Mouse (Mus musculus) midbrain, embryonic 14.5 days (tissue): ENCODE measurements around the gene Entpd5. TPM values are rescaled to one million over a fixed set of nuclear protein-coding genes. Genes with fewer than 3 reads are reported as not detected.

Experiments used
- ATAC-seq: fragments of 200-750 bp; cut with Nextera tagmentation; 2 replicates; pipeline ENCODE4 v1.8.0; 2017; ENCODE audit warnings: moderate number of reproducible peaks, moderate library complexity; ENCODE audit not compliant: low FRiP score, low TSS enrichment
- DNase-seq: peaks from one replicate; pipeline ENCODE4 v3.0.0-alpha.2; 2015
- H3K27ac ChIP-seq: fragments of 300-500 bp; sonication (generic); replicated peaks from 2 replicates; pipeline ENCODE4 v1.5.1; 2014; ENCODE audit warnings: mild to moderate bottlenecking, low read depth, low read length, moderate library complexity
- H3K27me3 ChIP-seq: fragments of 300-500 bp; sonication (generic); 2 replicates; pipeline ENCODE4 v1.6.1; 2014; ENCODE audit warnings: low read length, control low read depth, mixed read lengths; ENCODE audit not compliant: control insufficient read depth, insufficient read depth
- H3K36me3 ChIP-seq: fragments of 300-500 bp; sonication (generic); 2 replicates; pipeline ENCODE4 v1.6.1; 2014; ENCODE audit warnings: low read length, control low read depth; ENCODE audit not compliant: control insufficient read depth, insufficient read depth
- H3K4me1 ChIP-seq: fragments of 300-500 bp; sonication (generic); 2 replicates; pipeline ENCODE4 v1.6.1; 2014; ENCODE audit warnings: mild to moderate bottlenecking, antibody characterized with exemption, low read length, control low read depth; ENCODE audit not compliant: control insufficient read depth, insufficient read depth
- H3K4me2 ChIP-seq: fragments of 300-500 bp; sonication (generic); 2 replicates; pipeline ENCODE4 v1.6.1; 2014; ENCODE audit warnings: mild to moderate bottlenecking, low read length, moderate library complexity
- H3K4me3 ChIP-seq: fragments of 300-500 bp; sonication (generic); replicated peaks from 2 replicates; pipeline ENCODE4 v1.5.1; 2014; ENCODE audit warnings: low read depth, low read length
- H3K9ac ChIP-seq: fragments of 300-500 bp; sonication (generic); replicated peaks from 2 replicates; pipeline ENCODE4 v1.6.1; 2014; ENCODE audit warnings: mild to moderate bottlenecking, low read length, moderate library complexity
- H3K9me3 ChIP-seq: fragments of 300-500 bp; sonication (generic); 2 replicates; pipeline ENCODE4 v1.6.1; 2016; ENCODE audit warnings: low read length, control low read depth, mixed read lengths; ENCODE audit not compliant: control insufficient read depth
- WGBS: fragments of 180-500 bp; shearing (Covaris S2); extraction: QIAGEN DNeasy Blood & Tissue Kit; methylation state at CpG from one replicate; pipeline ENCODE4 v1.1.7; 2014; 5-methylcytosine and 5-hydroxymethylcytosine counted together
- polyA plus RNA-seq: library from polyadenylated mRNA; unstranded; fragments of >200 nt; fragmentation: Nextera tagmentation; extraction: Ambion mirVana; gene quantifications from 2 replicates; pipeline ENCODE4 v1.2.1, GENCODE M21; 2014

Entpd5 gene
- polyA plus RNA-seq, 1 experiment from 2014 or later, result 12.1 TPM

DNA sequence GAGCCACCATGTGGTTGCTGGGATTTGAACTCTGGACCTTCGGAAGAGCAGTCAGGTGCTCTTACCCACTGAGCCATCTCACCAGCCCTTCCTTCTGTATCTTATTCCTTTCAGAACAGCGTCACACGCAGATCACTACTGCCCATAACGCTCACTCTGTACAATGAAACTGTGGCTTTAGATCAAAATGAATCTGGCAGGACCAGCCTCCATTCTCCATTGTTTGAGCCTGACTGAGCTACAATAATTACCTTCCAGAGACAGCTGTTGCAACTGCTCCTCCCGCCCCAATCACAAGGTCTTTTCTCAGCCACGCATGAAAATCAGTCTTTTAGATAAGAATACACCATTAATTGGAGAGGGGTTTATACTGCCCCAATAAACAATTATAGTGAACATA lies 4.3 kb downstream of the Entpd5 start:
- Histone ChIP-seq H3K4me3 (no peak overlapping the region), H3K27ac (no peak overlapping the region), H3K9ac (no peak overlapping the region), H3K27me3 (no peaks in the 10 kb centered on the region), H3K36me3 (no peaks in the 10 kb centered on the region), H3K4me2 (no peak overlapping the region), H3K9me3 (no peaks in the 10 kb centered on the region), H3K4me1 (peaks cover 6% of the 10 kb centered on the region)
- no peak for ATAC-seq
- DNase-seq, result no peak
- 73% methylated on average over 6 of the region's 6 CpGs for WGBS

DNA sequence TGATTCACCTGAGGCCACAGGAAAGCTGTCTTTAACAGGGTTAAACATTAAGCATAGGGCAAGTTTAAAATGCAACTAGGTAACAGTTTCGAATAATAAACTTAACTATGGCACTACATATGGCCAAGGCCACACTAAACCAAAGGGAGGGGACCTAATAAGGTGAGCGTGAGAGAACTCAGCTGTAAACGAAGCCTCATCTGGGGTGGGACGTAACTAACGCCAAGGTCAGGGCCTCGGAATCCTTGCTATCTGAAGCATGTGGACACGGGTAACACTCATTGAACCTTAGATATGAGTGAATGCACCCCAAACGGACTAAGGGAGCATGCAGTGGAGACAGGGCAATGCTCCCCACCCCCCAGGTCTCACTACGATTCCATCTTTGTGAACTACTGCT lies 5.9 kb downstream of the Entpd5 start:
- H3K9ac ChIP-seq, result no peak overlapping the region
- no peak for ATAC-seq
- H3K4me2 ChIP-seq, result no peak overlapping the region
- WGBS, result 83% methylated on average over 9 of the region's 9 CpGs
- no peak overlapping the region for H3K4me3 ChIP-seq
- H3K27me3 ChIP-seq, result no peaks in the 10 kb centered on the region
- no peak for DNase-seq
- H3K4me1 ChIP-seq, result peaks cover 4% of the 10 kb centered on the region
- H3K27ac ChIP-seq, result no peak overlapping the region
- no peaks in the 10 kb centered on the region for H3K9me3 ChIP-seq
- no peaks in the 10 kb centered on the region for H3K36me3 ChIP-seq

DNA sequence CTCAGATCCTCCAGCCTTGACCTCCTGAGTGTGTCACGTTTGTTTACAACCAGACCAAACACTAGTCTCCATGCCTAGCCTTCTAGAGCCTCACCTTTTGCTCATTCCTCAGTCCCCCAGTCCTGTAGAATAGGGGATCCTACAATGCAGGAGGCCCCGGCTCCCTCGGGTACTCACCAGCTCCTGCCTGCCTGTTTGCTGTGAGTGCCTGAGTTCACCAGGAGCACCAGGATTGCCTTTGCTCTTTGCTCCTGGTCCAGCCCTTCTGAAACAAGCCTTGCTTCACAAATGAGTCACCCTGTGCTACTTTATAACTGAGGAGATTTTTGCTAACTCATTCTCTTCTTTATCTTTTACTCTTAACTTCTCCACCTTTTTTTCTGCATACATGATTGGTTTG lies 8.2 kb downstream of the Entpd5 start:
- no peaks in the 10 kb centered on the region for H3K9me3 ChIP-seq
- DNase-seq, result no peak

DNA sequence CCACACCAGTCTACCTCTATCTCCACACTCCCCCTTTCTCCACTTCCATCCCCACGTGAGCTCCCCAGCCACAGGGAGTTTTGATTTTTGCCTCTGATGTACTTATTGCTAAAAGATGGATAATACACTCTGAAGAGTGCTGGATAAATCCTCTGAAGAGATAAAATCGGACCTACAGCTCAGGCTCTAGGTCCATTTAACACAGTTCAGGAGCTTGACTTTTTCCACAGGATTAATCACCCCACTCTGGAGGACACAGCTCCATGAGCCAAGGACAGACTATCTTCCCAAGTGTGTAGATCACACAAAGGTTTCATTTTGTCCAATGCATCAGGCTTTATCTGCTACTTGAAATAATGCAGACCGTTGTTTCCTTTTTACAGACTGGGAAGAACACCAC lies 8.8 kb downstream of the Entpd5 start:
- no peak overlapping the region for H3K4me2 ChIP-seq
- no peaks in the 10 kb centered on the region for H3K4me1 ChIP-seq
- 84% methylated on average over 3 of the region's 3 CpGs for WGBS
- no peak for DNase-seq
- no peak for ATAC-seq
- H3K4me3 ChIP-seq, result no peak overlapping the region
- no peak overlapping the region for H3K9ac ChIP-seq
- no peaks in the 10 kb centered on the region for H3K9me3 ChIP-seq
- no peak overlapping the region for H3K27ac ChIP-seq
- no peaks in the 10 kb centered on the region for H3K36me3 ChIP-seq
- H3K27me3 ChIP-seq, result no peaks in the 10 kb centered on the region

More for the DNA sequence above, 8.2 kb downstream of the Entpd5 start:
- no peak overlapping the region for H3K9ac ChIP-seq
- 80% methylated on average over 3 of the region's 3 CpGs for WGBS
- H3K27ac ChIP-seq, result no peak overlapping the region
- H3K4me2 ChIP-seq, result no peak overlapping the region
- no peak for ATAC-seq
- no peaks in the 10 kb centered on the region for H3K27me3 ChIP-seq
- H3K4me3 ChIP-seq, result no peak overlapping the region
- no peaks in the 10 kb centered on the region for H3K36me3 ChIP-seq
- no peaks in the 10 kb centered on the region for H3K4me1 ChIP-seq

DNA sequence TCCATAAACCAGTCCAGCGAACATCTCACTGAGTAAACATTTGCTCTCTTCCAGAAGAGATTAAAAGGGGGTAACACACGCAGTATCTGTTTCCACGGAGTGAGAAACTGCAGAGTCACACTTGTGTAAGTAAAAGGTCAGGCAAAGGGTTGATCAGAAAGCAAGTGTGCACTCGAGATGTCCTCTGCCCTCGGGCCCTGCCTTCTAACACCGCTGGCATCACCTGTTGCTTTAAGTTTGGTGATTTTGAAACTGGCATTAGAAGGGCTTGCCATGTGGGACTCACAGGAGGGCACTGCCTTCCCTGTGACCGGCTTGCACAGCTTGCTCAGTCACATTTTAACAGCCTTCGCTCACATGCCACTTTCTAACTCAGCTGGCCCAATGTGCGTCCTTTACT lies 9.2 kb downstream of the Entpd5 start:
- no peak overlapping the region for H3K4me2 ChIP-seq
- H3K4me1 ChIP-seq, result no peaks in the 10 kb centered on the region
- no peaks in the 10 kb centered on the region for H3K27me3 ChIP-seq
- H3K27ac ChIP-seq, result no peak overlapping the region
- no peaks in the 10 kb centered on the region for H3K9me3 ChIP-seq
- ATAC-seq (no peak), DNase-seq (no peak)
- H3K9ac ChIP-seq, result no peak overlapping the region
- no peaks in the 10 kb centered on the region for H3K36me3 ChIP-seq
- H3K4me3 ChIP-seq, result no peak overlapping the region
- WGBS, result 87% methylated on average over 9 of the region's 9 CpGs

DNA sequence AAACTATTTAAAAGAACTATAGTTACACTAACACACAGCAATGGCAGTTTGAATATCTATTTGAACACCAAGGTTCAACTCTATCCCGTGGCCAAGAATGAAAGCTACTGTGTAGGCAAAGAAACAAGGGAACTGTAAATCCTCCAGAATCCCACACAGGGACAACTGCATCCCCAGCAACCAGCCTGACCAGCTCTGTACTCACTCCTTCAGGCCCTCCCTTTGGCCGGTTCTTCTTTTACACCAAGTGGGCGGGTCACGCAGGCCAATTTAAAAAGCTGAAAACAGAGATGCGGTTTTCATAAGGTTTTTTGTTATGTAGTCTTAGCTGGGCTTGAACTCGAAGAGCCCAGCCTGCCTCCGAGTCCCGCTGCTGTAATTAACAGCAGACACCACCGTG lies 9.7 kb downstream of the Entpd5 start:
- ATAC-seq, result no peak
- Histone ChIP-seq H3K4me2 (no peak overlapping the region), H3K9me3 (no peaks in the 10 kb centered on the region), H3K9ac (no peak overlapping the region), H3K4me1 (no peaks in the 10 kb centered on the region), H3K27me3 (no peaks in the 10 kb centered on the region), H3K4me3 (no peak overlapping the region), H3K27ac (no peak overlapping the region), H3K36me3 (no peaks in the 10 kb centered on the region)
- DNase-seq, result no peak
- 83% methylated on average over 9 of the region's 9 CpGs for WGBS

DNA sequence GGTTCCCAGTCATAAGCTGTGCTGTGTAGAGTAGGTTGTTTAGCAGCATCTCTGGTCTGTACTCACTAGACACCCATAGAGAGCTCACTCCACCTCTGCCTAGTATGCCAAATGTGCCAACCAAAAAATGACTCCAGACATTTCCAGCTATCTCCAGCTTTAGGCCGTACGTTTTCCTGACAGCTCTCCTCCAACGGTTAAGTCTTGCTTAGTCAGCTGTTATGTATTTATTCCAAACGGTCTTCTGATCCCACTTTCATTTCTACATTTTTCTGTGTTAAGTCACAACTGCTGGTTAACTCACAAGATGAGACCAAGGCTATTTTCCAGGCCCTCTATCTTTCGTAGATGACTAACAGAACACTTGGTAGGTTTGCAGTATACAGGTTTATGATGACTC lies 10.2 kb downstream of the Entpd5 start:
- H3K27me3 ChIP-seq, result no peaks in the 10 kb centered on the region
- H3K4me2 ChIP-seq, result no peak overlapping the region
- no peak overlapping the region for H3K4me3 ChIP-seq
- H3K27ac ChIP-seq, result no peak overlapping the region
- H3K9me3 ChIP-seq, result no peaks in the 10 kb centered on the region
- H3K4me1 ChIP-seq, result no peaks in the 10 kb centered on the region
- H3K36me3 ChIP-seq, result no peaks in the 10 kb centered on the region
- H3K9ac ChIP-seq, result no peak overlapping the region
- WGBS, result 90% methylated on average over 5 of the region's 5 CpGs
- ATAC-seq (no peak), DNase-seq (no peak)

DNA sequence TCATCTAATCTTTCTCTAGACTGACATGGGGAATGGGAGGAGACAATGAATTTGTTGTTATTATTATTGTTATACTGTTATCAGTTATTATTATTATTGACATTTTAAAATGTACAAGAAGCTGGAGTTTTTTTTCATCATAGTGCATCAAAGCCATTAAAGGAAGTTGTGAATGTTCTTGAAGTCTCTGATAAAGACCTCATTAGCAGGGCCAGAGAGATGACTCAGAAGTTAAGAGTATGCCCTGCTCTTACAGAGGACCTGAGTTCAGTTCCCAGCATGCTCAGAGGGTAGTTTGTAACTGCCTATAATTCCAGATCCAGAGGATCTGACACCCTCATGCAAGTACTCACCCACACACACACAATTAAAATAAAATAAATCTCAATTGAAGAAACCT lies 11.1 kb downstream of the Entpd5 start:
- no peaks in the 10 kb centered on the region for H3K27me3 ChIP-seq
- H3K4me3 ChIP-seq, result no peak overlapping the region
- no peaks in the 10 kb centered on the region for H3K36me3 ChIP-seq
- H3K4me2 ChIP-seq, result no peak overlapping the region
- no peak for ATAC-seq
- no peaks in the 10 kb centered on the region for H3K4me1 ChIP-seq
- H3K9me3 ChIP-seq, result no peaks in the 10 kb centered on the region
- H3K27ac ChIP-seq, result no peak overlapping the region
- DNase-seq, result no peak
- H3K9ac ChIP-seq, result no peak overlapping the region

DNA sequence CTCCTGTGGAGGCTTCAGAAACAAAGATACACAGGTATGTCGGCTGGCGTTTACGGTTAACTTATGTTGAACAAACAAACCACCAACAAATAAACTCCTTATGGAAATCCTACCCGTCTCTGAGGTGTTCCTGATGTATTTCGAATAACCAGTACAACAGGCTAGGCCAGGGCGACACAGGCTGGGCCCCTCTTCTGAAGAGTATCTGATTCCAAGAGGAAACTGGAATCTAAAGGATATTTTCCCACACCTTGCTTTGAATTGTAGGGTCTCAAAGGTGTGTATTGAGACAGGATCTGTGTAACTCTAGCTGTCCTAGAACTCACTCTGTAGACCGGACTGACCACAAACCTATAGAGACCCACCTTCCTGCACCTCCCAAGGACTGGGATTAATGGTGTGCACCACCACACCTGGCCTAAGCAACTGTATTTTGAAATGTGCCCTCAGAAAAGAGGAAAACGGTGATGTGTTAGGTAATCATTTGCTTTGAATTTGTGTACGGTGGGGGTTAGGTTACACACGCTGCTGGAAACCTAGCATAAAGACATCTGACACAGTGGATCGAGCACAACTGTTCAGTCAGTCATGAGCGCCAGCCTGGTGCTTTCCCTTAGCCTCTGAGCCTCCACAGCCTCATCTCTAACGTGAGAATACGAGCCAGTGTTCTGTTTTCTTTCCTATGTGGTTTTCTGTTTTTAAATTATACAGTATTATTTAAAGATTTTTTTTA lies 11.7 kb downstream of the Entpd5 start:
- Histone ChIP-seq H3K27ac (no peak overlapping the region), H3K9ac (no peak overlapping the region), H3K4me1 (no peaks in the 10 kb centered on the region), H3K9me3 (no peaks in the 10 kb centered on the region), H3K4me2 (no peak overlapping the region), H3K27me3 (no peaks in the 10 kb centered on the region), H3K36me3 (no peaks in the 10 kb centered on the region), H3K4me3 (no peak overlapping the region)
- ATAC-seq, result no peak
- 89% methylated on average over 14 of the region's 14 CpGs for WGBS
- DNase-seq, result no peak
